Mouse (Mus musculus) megakaryocyte-erythroid progenitor cell, adult 5-6 weeks (primary cell): ENCODE data around the gene Ppp4r4. TPM values are rescaled to one million over a fixed set of nuclear protein-coding genes. Genes with fewer than 3 reads are reported as not detected.

Experiments used
- total RNA-seq, 2 experiments: library from RNA; stranded (forward) in 1 of 2; stranded (reverse) in 1 of 2; fragments of 200-1000, 215-1000 nt in 1 of 2; fragments of >200 nt in 1 of 2; fragmentation: Nextera tagmentation in 1 of 2; gene quantifications; 2 replicates each; pipeline ENCODE4 v1.2.3; 2014 to 2017

The Ppp4r4 gene
- total RNA-seq, 2 experiments from 2014 or later, result 0.50 TPM; not detected in 1

Other genes starting within 250 kb of the Ppp4r4 start
- gene Fam181a, start 221.3 kb upstream of the Ppp4r4 start, total RNA-seq (2014; fragmentation: Nextera tagmentation), result not detected in 2 replicates
- gene Fam181a, start 221.3 kb upstream of the Ppp4r4 start, total RNA-seq (2017), result not detected in 2 replicates
- 3.5 TPM in 1 of 2 replicates, not detected in the other for gene Asb2, start 176.3 kb upstream of the Ppp4r4 start, total RNA-seq (2014; fragmentation: Nextera tagmentation)
- gene Asb2, start 176.3 kb upstream of the Ppp4r4 start, total RNA-seq (2017), result 0.38 TPM in 1 of 2 replicates, not detected in the other
- 10.4 and 11.9 TPM in 2 replicates for gene Otub2, start 143.6 kb upstream of the Ppp4r4 start, total RNA-seq (2014; fragmentation: Nextera tagmentation)
- gene Otub2, start 143.6 kb upstream of the Ppp4r4 start, total RNA-seq (2017), result 3.0 and 7.1 TPM in 2 replicates
- gene 9330161L09Rik, start 124.5 kb upstream of the Ppp4r4 start, total RNA-seq (2014; fragmentation: Nextera tagmentation), result 2.7 and 3.8 TPM in 2 replicates
- 0.94 and 2.7 TPM in 2 replicates for gene 9330161L09Rik, start 124.5 kb upstream of the Ppp4r4 start, total RNA-seq (2017)
- 89.8 and 108 TPM in 2 replicates for gene Ddx24, start 106.5 kb upstream of the Ppp4r4 start, total RNA-seq (2014; fragmentation: Nextera tagmentation)
- gene Ddx24, start 106.5 kb upstream of the Ppp4r4 start, total RNA-seq (2017), result 120 and 127 TPM in 2 replicates
- gene Ifi27, start 98.1 kb upstream of the Ppp4r4 start, total RNA-seq (2014; fragmentation: Nextera tagmentation), result 59.7 and 125 TPM in 2 replicates
- 38.8 and 40.3 TPM in 2 replicates for gene Ifi27, start 98.1 kb upstream of the Ppp4r4 start, total RNA-seq (2017)
- 11.1 and 12.0 TPM in 2 replicates for gene Ifi27l2a, start 88.6 kb upstream of the Ppp4r4 start, total RNA-seq (2014; fragmentation: Nextera tagmentation)
- 2.9 and 11.7 TPM in 2 replicates for gene Ifi27l2a, start 88.6 kb upstream of the Ppp4r4 start, total RNA-seq (2017)
- gene Ifi27l2b, start 75.1 kb upstream of the Ppp4r4 start, total RNA-seq (2014; fragmentation: Nextera tagmentation), result not detected in 2 replicates
- gene Ifi27l2b, start 75.1 kb upstream of the Ppp4r4 start, total RNA-seq (2017), result not detected in 2 replicates
- not detected in 2 replicates for gene Serpina10, start 99.2 kb downstream of the Ppp4r4 start, total RNA-seq (2014; fragmentation: Nextera tagmentation)
- gene Serpina10, start 99.2 kb downstream of the Ppp4r4 start, total RNA-seq (2017), result not detected in 2 replicates
- gene Serpina6, start 124.9 kb downstream of the Ppp4r4 start, total RNA-seq (2014; fragmentation: Nextera tagmentation), result not detected in 2 replicates
- not detected in 2 replicates for gene Serpina6, start 124.9 kb downstream of the Ppp4r4 start, total RNA-seq (2017)
- not detected in 2 replicates for gene Serpina16, start 143.9 kb downstream of the Ppp4r4 start, total RNA-seq (2014; fragmentation: Nextera tagmentation)
- not detected in 2 replicates for gene Serpina16, start 143.9 kb downstream of the Ppp4r4 start, total RNA-seq (2017)
- not detected in 2 replicates for gene Serpina1f, start 163.2 kb downstream of the Ppp4r4 start, total RNA-seq (2014; fragmentation: Nextera tagmentation)
- gene Serpina1f, start 163.2 kb downstream of the Ppp4r4 start, total RNA-seq (2017), result not detected in 2 replicates
- not detected in 2 replicates for gene Serpina1d, start 241.3 kb downstream of the Ppp4r4 start, total RNA-seq (2014; fragmentation: Nextera tagmentation)
- not detected in 2 replicates for gene Serpina1d, start 241.3 kb downstream of the Ppp4r4 start, total RNA-seq (2017)